Mouse (Mus musculus) midbrain, embryonic 10.5 days (tissue): ENCODE measurements at regions not wholly inside any gene's neighbourhood (a gene's known extent, or its start where the extent isn't known, plus 50 kb on each side); places are given as distances from the start of the nearest gene placed in this dataset.

Experiments used
- DNase-seq: peaks from one replicate; pipeline ENCODE4 v3.0.0-alpha.2; 2017; ENCODE audit warnings: low spot score
- H3K27ac ChIP-seq: fragments of 300-500 bp; sonication (generic); replicated peaks from 2 replicates; pipeline ENCODE4 v1.5.1; 2016; ENCODE audit warnings: mild to moderate bottlenecking
- H3K27me3 ChIP-seq: fragments of 300-500 bp; sonication (generic); 2 replicates; pipeline ENCODE4 v1.6.1; 2016; ENCODE audit warnings: low read depth, mild to moderate bottlenecking; ENCODE audit not compliant: poor library complexity, severe bottlenecking
- H3K36me3 ChIP-seq: fragments of 300-500 bp; sonication (generic); 2 replicates; pipeline ENCODE4 v1.6.1; 2016; ENCODE audit warnings: mild to moderate bottlenecking, moderate library complexity
- H3K4me1 ChIP-seq: fragments of 300-500 bp; sonication (generic); 2 replicates; pipeline ENCODE4 v1.6.1; 2016
- H3K4me3 ChIP-seq: fragments of 300-500 bp; sonication (generic); 2 replicates; pipeline ENCODE4 v1.5.1; 2016; ENCODE audit warnings: mild to moderate bottlenecking, moderate library complexity
- H3K9me3 ChIP-seq: fragments of 300-500 bp; sonication (generic); replicated peaks from 2 replicates; pipeline ENCODE4 v1.6.1; 2016; ENCODE audit warnings: mild to moderate bottlenecking
- WGBS: fragments of 180-500 bp; shearing (Covaris S2); methylation state at CpG from one replicate; pipeline ENCODE4 v1.1.7; 2016; 5-methylcytosine and 5-hydroxymethylcytosine counted together

DNA sequence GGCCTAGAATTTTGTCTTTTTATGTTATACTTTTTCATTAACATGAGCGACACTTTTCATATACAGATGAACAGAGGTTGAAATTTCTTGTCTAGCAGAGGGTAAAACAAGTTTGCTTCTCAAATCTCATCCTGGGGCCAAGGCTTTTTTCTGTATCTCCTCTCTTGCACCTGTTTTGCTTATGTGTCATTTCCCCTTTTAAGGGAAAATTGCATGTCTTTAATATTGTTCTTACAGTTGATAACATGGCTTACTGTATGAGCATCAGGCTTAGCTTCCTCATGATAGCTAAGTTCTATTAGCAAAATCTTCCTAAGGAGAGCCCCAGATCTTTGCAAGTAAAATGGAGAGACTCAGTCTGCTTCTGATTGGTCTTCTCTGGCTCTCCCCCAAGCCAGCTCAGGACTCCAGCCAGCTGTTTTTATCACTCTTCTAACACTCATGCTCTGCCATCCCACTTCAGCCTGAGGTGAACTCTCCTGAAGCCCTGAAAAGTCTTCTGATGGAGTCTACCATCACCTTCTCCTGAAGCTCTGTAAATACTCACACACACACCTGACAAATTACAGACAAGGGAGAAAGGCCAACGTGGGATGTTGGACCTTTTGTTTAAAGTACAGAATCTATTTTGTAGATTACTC, 160.8 kb downstream of the Wdr20rt start:
- Histone ChIP-seq H3K4me1 (peaks cover 23% of the 10 kb centered on the region), H3K27me3 (no peaks in the 10 kb centered on the region), H3K4me3 (no peak overlapping the region), H3K27ac (no peak overlapping the region), H3K9me3 (0 out of 2 replicates have a peak, but pooled peaks cover 8% of the 10 kb centered on the region), H3K36me3 (no peaks in the 10 kb centered on the region)
- DNase-seq = no peak
- WGBS = 87% methylated on average over 2 of the region's 2 CpGs

DNA sequence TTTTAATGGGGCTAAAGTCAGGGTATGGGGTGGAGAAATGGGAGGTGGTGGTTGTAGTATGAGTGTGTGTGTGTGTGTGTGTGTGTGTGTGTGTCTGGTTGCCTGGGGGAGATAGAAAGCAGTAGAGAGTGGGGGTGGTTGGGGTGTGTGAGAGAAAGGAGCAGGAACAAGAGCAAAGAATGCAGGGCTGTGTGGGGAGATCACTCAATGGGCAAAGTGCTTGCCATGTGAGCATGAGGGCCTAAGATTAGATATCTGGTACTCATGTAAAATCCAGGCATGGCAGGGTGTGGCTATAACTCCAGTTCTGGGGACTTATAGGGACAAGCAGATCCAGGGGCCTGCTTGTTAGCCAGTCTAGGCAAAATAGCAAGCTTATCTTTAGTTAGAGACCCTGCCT, 161.7 kb downstream of the Wdr20rt start:
- H3K36me3 ChIP-seq = no peaks in the 10 kb centered on the region
- H3K4me3 ChIP-seq = no peak overlapping the region
- H3K27me3 ChIP-seq = no peaks in the 10 kb centered on the region
- DNase-seq = no peak
- no peak overlapping the region for H3K27ac ChIP-seq
- H3K4me1 ChIP-seq = peaks cover 19% of the 10 kb centered on the region
- 0 out of 2 replicates have a peak, but pooled peaks cover 8% of the 10 kb centered on the region for H3K9me3 ChIP-seq

DNA sequence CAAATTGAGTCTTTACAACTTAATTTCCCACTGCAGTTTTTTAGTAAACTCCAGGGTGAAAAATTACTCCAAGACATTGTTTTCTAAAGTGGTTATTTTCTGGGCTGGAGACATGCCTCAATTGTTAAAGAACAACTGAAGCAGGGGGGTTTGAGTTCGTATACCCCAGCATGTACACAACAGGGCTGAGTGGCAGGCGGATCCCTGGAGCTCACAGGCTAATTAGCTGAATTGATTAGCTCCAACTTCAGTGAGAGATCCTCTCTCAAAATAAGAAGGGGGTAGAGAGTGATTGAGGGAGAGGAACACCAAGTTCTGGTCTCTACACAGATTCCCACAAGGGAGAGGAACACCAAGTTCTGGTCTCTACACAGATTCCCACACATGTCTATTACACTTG, 164.2 kb downstream of the Wdr20rt start:
- WGBS = 20% methylated on average over 2 of the region's 2 CpGs
- DNase-seq = no peak
- Histone ChIP-seq H3K27me3 (no peaks in the 10 kb centered on the region), H3K27ac (no peak overlapping the region), H3K4me1 (peaks cover 15% of the 10 kb centered on the region), H3K36me3 (no peaks in the 10 kb centered on the region), H3K9me3 (0 out of 2 replicates have a peak, but pooled peaks cover 3% of the 10 kb centered on the region), H3K4me3 (no peak overlapping the region)

DNA sequence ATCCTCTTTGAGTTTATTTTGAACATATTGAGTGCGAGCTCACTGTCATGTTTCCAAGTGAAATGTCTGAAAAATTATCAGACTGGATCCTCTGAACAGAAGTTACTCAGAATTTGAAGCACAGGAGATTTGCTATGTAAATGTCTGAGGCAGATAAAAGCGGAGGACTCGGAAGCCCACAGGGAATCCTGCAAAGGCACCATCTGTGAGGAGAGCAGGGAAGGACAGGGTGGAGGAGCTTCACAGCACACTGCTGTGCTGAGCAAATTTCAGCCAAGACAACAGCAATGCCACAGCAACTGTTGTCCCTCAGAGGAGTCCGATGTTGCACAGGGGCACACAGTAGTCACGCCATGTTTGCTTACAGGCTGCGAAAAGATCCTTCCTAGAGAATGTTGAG, 165.0 kb downstream of the Wdr20rt start:
- Histone ChIP-seq H3K4me3 (no peak overlapping the region), H3K9me3 (0 out of 2 replicates have a peak, but pooled peaks cover 2% of the 10 kb centered on the region), H3K36me3 (no peaks in the 10 kb centered on the region), H3K4me1 (peaks cover 15% of the 10 kb centered on the region), H3K27me3 (no peaks in the 10 kb centered on the region), H3K27ac (peak overlapping the region; percentile 49; the same call in 1 of the 2 replicates)
- WGBS = 83% methylated on average over 6 of the region's 6 CpGs
- no peak for DNase-seq

DNA sequence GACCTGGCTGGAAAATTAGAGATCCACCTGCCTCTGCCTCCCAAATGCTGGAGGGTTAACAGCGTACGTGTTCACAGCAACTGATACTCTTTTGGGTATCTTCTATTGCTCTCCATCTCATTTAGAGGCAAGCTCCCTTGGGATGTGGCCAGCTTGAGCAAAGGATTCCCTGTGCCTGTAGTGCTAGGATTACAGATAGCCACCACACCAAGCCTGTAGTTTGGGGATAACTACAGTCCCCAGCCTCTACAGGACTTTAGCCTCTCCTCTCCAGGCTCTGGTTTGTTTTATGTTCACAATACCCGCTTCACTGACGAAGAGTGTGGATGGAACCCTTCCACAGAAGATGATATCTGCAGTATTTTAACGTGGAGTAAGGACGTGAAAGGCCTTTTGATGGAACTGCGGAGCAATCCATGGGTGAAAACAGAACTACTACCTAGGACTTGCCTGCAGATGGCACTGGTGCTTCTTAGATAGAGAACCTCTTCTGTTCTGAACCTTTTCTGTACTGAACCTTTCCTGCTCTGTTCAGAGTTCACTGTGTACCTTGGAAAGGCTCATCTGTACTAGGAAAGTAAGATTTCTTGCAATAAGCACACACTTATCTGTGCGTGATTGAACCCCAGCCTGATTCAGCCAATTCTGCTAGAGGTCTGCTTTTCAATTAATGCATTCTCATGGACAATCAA, 176.6 kb downstream of the Wdr20rt start:
- H3K4me3 ChIP-seq = no peak overlapping the region
- no peaks in the 10 kb centered on the region for H3K9me3 ChIP-seq
- peak; percentile 39 for DNase-seq
- H3K36me3 ChIP-seq = no peaks in the 10 kb centered on the region
- H3K27ac ChIP-seq = no peak overlapping the region
- no peaks in the 10 kb centered on the region for H3K4me1 ChIP-seq
- no peaks in the 10 kb centered on the region for H3K27me3 ChIP-seq
- WGBS = 52% methylated on average over 8 of the region's 8 CpGs

DNA sequence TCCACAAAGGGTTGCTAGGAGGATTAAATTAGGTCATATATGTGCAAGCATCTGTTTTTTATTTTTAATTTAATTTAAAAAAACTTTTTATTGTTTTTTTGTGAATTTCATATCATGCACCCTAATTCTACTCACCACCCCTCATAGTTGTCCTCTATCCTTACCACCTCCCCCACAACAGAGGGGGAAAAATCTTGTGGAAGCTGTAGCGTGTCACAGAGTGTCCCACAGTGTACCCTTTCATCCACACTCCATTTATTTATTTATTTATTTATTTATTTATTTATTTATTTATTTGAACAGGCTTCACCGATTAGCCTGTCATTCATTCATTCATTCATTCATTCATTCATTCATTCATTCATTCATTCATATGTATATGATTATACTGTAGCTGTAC, 177.8 kb downstream of the Wdr20rt start:
- no peak for DNase-seq
- 92% methylated on average over 2 of the region's 2 CpGs for WGBS

DNA sequence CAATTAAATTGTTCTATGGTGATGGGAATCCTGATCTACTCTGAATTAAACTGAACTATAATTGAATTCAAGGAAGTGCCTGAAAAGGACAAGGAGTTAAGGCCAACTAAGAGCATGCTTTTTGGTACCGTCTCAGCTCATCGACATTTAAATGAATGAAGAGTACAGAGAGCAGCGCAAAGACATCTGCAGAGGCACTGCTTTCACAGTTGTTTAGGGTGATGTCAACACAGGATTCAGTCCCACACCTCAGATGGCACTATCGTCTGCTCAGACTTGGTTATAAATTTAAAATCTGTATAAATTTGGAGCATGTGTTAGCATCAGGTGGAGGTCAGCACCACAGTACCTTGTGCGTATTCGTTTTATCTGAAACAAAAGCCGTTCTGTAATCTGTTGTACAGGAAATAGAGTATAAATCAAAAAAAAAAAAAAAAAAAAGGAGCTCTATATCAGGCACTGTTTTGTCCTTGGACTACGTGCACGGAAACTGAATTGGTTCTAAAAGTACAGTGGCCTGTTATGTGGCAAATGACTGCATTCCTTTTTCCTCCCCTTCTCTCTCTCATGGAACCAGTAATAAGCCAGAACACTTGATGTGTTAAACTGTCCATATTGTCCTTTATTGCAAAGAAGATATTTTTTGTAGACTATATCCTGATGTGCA, 187.8 kb downstream of the Wdr20rt start:
- no peak overlapping the region for H3K4me3 ChIP-seq
- DNase-seq = no peak
- no peaks in the 10 kb centered on the region for H3K36me3 ChIP-seq
- H3K27me3 ChIP-seq = no peaks in the 10 kb centered on the region
- no peaks in the 10 kb centered on the region for H3K9me3 ChIP-seq
- no peak overlapping the region for H3K27ac ChIP-seq
- peaks cover 6% of the 10 kb centered on the region for H3K4me1 ChIP-seq
- 91% methylated on average over 9 of the region's 9 CpGs for WGBS

More for the DNA sequence above, 177.8 kb downstream of the Wdr20rt start:
- Histone ChIP-seq H3K4me1 (no peaks in the 10 kb centered on the region), H3K27ac (no peak overlapping the region), H3K4me3 (no peak overlapping the region), H3K27me3 (no peaks in the 10 kb centered on the region), H3K9me3 (no peaks in the 10 kb centered on the region), H3K36me3 (no peaks in the 10 kb centered on the region)

- no peak for DNase-seq
- Histone ChIP-seq H3K27me3 (no peaks in the 10 kb centered on the region), H3K36me3 (no peaks in the 10 kb centered on the region), H3K27ac (no peak overlapping the region), H3K4me1 (peaks cover 6% of the 10 kb centered on the region), H3K4me3 (no peak overlapping the region), H3K9me3 (no peaks in the 10 kb centered on the region)
- 59% methylated on average over 4 of the region's 4 CpGs for WGBS
Observed at GRCm38 (mm10) chr12:65414393-65414792, 189.1 kb downstream of the Wdr20rt start.

DNA sequence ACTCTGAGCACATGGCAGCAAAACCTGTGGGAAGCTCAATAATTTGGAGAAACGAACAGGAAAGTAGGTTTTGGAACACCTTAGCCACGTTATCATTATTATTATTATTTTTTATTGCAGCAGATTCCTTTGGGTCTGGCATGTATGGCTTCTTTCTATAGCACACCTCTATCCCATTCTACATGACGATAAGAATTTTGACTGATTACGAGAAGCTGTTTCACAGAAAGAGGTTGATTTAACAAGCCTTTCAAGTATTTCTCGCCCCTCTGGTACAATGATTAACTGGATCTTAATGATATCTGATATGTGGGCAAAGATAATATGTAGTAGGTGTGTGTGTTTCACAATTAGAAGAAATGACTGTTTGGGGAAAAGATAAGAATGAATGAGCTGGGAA, 191.6 kb downstream of the Wdr20rt start:
- Histone ChIP-seq H3K27ac (no peak overlapping the region), H3K27me3 (no peaks in the 10 kb centered on the region), H3K36me3 (no peaks in the 10 kb centered on the region), H3K4me1 (peaks cover 6% of the 10 kb centered on the region), H3K4me3 (no peak overlapping the region), H3K9me3 (no peaks in the 10 kb centered on the region)
- 86% methylated on average over 5 of the region's 5 CpGs for WGBS
- DNase-seq = no peak

- no peaks in the 10 kb centered on the region for H3K9me3 ChIP-seq
- no peaks in the 10 kb centered on the region for H3K27me3 ChIP-seq
- DNase-seq = no peak
- H3K36me3 ChIP-seq = no peaks in the 10 kb centered on the region
- H3K4me1 ChIP-seq = no peaks in the 10 kb centered on the region
- H3K27ac ChIP-seq = no peak overlapping the region
- 85% methylated on average over 7 of the region's 7 CpGs for WGBS
- no peak overlapping the region for H3K4me3 ChIP-seq
Observed at GRCm38 (mm10) chr12:65420127-65420526, 194.8 kb downstream of the Wdr20rt start.

DNA sequence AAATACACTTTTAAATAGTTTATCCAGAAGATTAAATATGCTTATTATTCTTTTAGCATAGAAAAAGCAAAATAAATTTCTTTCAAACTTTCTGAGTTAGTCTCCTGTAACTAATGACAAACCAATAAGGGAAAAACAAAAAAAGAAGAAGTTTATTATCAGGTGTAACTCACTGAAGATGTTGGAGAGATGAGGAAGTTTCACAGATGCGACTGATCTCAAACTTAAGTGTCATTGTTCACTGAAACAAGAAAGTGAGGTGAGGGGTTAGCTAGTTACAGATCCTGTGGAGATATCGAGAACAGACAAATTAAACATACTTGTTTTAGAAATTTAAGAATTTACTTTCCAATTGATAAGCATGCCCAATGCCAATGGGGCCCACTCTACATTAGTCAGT, 199.2 kb downstream of the Wdr20rt start:
- H3K36me3 ChIP-seq = no peaks in the 10 kb centered on the region
- no peaks in the 10 kb centered on the region for H3K4me1 ChIP-seq
- H3K27me3 ChIP-seq = no peaks in the 10 kb centered on the region
- no peaks in the 10 kb centered on the region for H3K9me3 ChIP-seq
- no peak overlapping the region for H3K4me3 ChIP-seq
- WGBS = 95% methylated on average over 2 of the region's 2 CpGs
- no peak for DNase-seq
- no peak overlapping the region for H3K27ac ChIP-seq

DNA sequence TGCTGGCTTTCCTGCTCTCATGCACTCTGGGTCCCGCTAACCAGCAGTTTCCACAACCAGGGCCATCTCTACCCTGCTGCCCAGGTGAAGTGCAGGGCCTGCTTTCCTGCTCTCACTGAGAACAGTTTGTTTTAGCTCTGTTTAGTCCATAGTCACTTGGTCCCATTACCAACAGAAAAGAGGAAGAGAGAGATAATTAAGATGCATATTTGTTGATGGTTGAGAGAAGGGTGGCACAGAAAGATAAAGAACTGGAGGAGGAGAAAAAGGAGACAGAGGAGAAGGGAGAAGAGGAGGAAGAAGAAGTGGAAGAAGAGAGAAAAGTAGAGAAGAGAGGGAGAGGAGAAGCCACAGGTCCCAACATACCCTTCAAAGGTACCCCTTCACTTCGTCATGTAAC, 200.1 kb downstream of the Wdr20rt start:
- no peaks in the 10 kb centered on the region for H3K9me3 ChIP-seq
- WGBS = 82% methylated on average over 2 of the region's 2 CpGs
- H3K27me3 ChIP-seq = no peaks in the 10 kb centered on the region
- no peak overlapping the region for H3K27ac ChIP-seq
- DNase-seq = no peak
- no peaks in the 10 kb centered on the region for H3K4me1 ChIP-seq
- no peaks in the 10 kb centered on the region for H3K36me3 ChIP-seq
- no peak overlapping the region for H3K4me3 ChIP-seq

- Histone ChIP-seq H3K27ac (no peak overlapping the region), H3K9me3 (no peaks in the 10 kb centered on the region)
- no peak for DNase-seq
Observed at GRCm38 (mm10) chr12:65426884-65427283, 201.6 kb downstream of the Wdr20rt start.

More at GRCm38 (mm10) chr12:65426884-65427283, 201.6 kb downstream of the Wdr20rt start:
- WGBS = 93% methylated on average over 11 of the region's 11 CpGs
- Histone ChIP-seq H3K4me3 (no peak overlapping the region), H3K36me3 (no peaks in the 10 kb centered on the region), H3K27me3 (no peaks in the 10 kb centered on the region), H3K4me1 (no peaks in the 10 kb centered on the region)
